Mouse (Mus musculus) megakaryocyte, embryonic 14.5 days (primary cell): ENCODE data around the gene Herc4. TPM values are rescaled to one million over a fixed set of nuclear protein-coding genes. Genes with fewer than 3 reads are reported as not detected.

Experiments
- H3K27me3 ChIP-seq: replicated peaks from 2 replicates; pipeline ENCODE3; 2012; ENCODE audit warnings: inconsistent platforms
- H3K36me3 ChIP-seq: replicated peaks from 2 replicates; pipeline ENCODE3; 2012; ENCODE audit warnings: low read length, inconsistent platforms, mixed read lengths
- H3K4me1 ChIP-seq: 2 replicates; pipeline ENCODE4 v1.6.1; 2012; ENCODE audit warnings: inconsistent platforms
- H3K4me3 ChIP-seq: replicated peaks from 2 replicates; pipeline ENCODE3; 2012; ENCODE audit warnings: moderate library complexity, mild to moderate bottlenecking, inconsistent platforms
- H3K9me3 ChIP-seq: 2 replicates; pipeline ENCODE4 v1.6.1; 2012; ENCODE audit warnings: inconsistent platforms
- FLI1 ChIP-seq: IDR thresholded peaks from 2 replicates; pipeline ENCODE4 v1.6.1; 2012; ENCODE audit warnings: low read length, inconsistent platforms, mixed read lengths
- GATA1 ChIP-seq: IDR thresholded peaks from 3 replicates; pipeline ENCODE4 v1.6.1; 2012; ENCODE audit warnings: mixed read lengths, low read length, inconsistent platforms, borderline replicate concordance
- polyA plus RNA-seq: library from polyadenylated mRNA; stranded (reverse); fragments of >175 nt; gene quantifications from 2 replicates; pipeline ENCODE4 v1.2.3, GENCODE M21; 2012; ENCODE audit warnings: low replicate concordance; ENCODE audit not compliant: insufficient read depth

The Herc4 gene
- polyA plus RNA-seq, 1 experiment, result 8.2 TPM

DNA sequence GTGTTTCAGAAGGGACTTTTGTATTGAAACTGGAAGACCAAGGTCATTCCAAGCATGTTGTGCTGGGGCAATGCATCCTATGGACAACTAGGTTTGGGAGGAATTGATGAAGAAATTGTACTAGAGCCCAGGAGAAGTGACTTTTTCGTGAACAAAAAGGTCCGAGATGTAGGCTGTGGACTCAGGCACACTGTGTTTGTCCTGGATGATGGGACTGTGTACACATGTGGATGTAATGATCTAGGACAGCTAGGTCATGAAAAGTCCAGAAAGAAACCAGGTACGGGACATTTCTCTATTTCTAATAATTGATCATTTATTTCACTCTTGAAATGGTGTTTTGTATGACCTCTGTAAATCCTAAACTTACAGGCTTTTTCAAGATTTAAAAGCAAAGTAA, 2.2 kb downstream of the Herc4 start:
- TF ChIP-seq GATA1, result no peak
- no peak for TF ChIP-seq FLI1
- Histone ChIP-seq H3K4me1 (peaks cover 27% of the 10 kb centered on the region), H3K36me3 (peaks cover 43% of the 10 kb centered on the region), H3K9me3 (no peaks in the 10 kb centered on the region), H3K4me3 (peak overlapping the region; percentile 71), H3K27me3 (no peaks in the 10 kb centered on the region)

DNA sequence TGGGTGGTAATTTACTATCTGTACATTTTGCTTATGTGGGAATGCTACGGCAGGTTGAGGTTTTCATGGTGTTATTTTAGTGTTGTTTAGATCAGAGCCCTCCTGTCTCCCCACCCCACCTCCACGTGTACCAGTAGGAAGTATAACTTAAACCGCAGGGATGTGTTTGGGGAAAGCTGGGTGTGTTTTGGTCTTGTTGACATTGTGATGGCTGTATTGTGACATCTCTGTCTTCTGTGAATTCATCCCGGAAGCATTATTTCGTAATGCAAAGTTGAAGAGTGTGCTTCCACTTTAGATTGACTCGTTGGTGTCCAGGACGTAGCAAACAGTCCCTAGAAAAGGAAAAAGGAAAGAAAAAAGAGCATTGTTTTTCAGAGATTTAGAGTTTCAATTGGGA, 3.8 kb downstream of the Herc4 start:
- Histone ChIP-seq H3K4me3 (no peak overlapping the region), H3K9me3 (no peaks in the 10 kb centered on the region), H3K4me1 (peaks cover 25% of the 10 kb centered on the region), H3K36me3 (peaks cover 53% of the 10 kb centered on the region), H3K27me3 (no peaks in the 10 kb centered on the region)
- no peak for TF ChIP-seq FLI1
- no peak for TF ChIP-seq GATA1

DNA sequence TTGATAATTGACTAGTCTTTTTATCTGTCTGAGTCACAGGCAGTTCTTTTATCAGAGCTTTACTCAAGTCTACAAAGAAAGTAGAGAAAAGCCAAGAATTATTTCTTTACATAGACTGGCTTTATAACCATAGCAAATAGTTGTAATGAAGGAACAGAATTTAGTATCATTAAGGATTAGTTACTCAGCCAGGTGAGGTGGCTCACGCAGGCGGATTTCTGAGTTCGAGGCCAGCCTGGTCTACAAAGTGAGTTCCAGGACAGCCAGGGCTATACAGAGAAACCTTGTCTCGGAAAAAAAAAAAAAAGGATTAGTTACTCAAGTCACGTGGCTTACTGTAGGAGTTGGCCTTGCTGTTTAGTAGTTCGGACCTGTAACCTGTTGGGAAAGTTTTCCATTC, 4.8 kb downstream of the Herc4 start:
- Histone ChIP-seq H3K4me3 (no peak overlapping the region), H3K9me3 (no peaks in the 10 kb centered on the region), H3K27me3 (no peaks in the 10 kb centered on the region), H3K4me1 (peaks cover 20% of the 10 kb centered on the region), H3K36me3 (peaks cover 63% of the 10 kb centered on the region)
- no peak for TF ChIP-seq GATA1
- TF ChIP-seq FLI1, result no peak

DNA sequence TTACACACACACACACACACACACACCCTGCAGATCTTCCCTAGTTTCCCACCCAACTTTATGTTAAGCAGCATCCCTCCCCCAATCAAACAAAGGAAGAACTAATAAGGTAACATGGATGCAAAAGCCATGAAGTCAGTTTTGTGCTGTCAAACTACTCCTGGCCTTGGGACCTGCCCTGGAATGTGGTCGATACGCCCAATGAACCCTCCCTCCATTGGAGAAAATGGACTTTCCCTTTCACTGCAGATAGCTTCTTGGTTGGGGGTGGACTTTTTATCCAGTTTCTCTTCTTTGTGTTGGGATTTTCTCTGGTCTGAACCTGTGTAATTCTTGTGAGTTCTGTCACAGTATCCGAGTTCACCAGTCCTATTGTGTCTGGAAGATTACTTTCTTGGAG, 15.1 kb downstream of the Herc4 start:
- Histone ChIP-seq H3K36me3 (peaks cover 58% of the 10 kb centered on the region), H3K4me1 (peaks cover 15% of the 10 kb centered on the region), H3K27me3 (no peaks in the 10 kb centered on the region), H3K9me3 (no peaks in the 10 kb centered on the region), H3K4me3 (no peak overlapping the region)
- TF ChIP-seq FLI1 (no peak), GATA1 (no peak)

DNA sequence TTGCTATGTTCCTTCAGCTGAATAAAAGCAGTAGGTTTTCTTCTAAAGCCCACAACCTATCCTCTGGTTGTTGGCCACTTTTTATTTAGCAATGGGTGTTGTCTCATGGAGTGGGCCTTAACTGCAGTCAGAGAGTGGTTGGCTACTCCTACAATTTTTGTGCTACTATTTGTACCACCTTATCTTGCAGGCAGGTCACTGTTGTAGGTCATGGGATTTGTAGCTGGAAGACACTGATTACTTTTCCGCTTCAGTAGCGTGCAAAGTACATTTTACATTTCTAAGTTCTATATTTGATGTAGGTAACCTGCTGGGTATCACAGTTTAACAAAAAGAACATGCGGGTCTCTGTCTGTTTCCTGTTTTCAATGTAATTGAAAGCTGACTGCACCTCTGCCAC, 15.7 kb downstream of the Herc4 start:
- TF ChIP-seq GATA1 (no peak), FLI1 (no peak)
- no peak overlapping the region for H3K4me3 ChIP-seq
- no peaks in the 10 kb centered on the region for H3K27me3 ChIP-seq
- H3K9me3 ChIP-seq, result no peaks in the 10 kb centered on the region
- peaks cover 59% of the 10 kb centered on the region for H3K36me3 ChIP-seq
- peaks cover 15% of the 10 kb centered on the region for H3K4me1 ChIP-seq

DNA sequence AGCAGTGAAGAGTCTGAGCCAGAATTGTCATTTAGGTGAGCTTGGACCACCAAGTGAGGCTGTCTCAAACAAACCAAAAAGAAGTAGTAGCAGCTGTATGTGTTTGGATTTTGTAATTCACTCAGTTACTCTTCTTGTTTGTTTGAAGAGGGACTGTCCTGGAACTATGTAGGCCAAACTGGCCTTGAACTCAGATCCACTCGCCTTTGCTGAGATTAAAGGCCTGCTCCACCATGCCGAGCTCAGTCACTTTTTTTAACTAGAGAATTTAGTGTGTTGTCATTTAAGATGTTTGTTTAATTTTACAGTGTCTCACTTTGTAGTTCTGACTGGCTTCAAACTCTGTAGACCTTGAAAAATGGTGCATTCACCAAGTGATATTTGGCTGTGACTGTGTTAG, 24.3 kb downstream of the Herc4 start:
- peaks cover 15% of the 10 kb centered on the region for H3K4me1 ChIP-seq
- H3K9me3 ChIP-seq, result no peaks in the 10 kb centered on the region
- H3K36me3 ChIP-seq, result peaks cover 76% of the 10 kb centered on the region
- no peaks in the 10 kb centered on the region for H3K27me3 ChIP-seq
- H3K4me3 ChIP-seq, result no peak overlapping the region
- TF ChIP-seq FLI1, result no peak
- TF ChIP-seq GATA1, result no peak

DNA sequence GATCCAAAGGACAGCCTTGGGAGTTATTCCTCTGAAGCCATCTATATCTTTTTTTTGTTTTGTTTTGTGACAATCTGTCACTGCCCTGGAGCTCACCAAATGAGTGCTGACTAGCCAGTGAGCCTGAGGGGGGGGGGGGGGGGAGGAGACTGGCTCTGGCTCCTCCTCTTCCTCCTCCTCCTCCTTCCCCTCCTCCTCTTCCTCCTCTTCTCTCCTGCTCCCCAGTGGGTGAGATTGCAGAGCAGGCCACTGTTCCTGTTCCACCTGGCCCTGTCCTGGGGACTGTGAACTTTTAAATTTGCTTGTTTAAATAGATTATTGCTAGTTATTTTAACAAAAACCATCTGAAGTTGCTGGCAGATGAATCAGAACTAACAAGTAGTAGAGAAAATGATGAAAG, 28.8 kb downstream of the Herc4 start:
- Histone ChIP-seq H3K4me3 (peak overlapping the region; percentile 28), H3K36me3 (peaks cover 71% of the 10 kb centered on the region), H3K4me1 (peaks cover 39% of the 10 kb centered on the region), H3K9me3 (no peaks in the 10 kb centered on the region), H3K27me3 (no peaks in the 10 kb centered on the region)
- TF ChIP-seq FLI1 (no peak), GATA1 (no peak)

DNA sequence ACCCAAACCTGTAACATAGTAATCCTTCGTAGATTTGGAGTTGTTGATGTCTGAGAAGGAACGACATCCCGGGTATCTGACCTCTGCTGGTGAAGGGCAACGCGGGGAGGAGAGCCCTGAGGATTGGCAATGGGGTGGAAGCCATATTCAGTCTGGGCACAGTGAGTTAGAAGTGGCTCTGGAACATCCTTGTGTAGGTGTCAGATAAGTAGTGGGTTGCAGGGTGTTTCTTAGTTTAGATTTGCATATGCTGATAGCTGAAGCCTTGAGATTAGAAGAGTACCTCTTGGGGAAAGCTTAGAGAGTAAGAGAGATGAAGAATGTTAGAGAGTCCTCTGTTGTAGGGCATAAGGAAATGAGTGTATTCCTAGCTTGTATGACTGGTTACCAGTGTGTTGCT, 29.3 kb downstream of the Herc4 start:
- peaks cover 44% of the 10 kb centered on the region for H3K4me1 ChIP-seq
- no peak for TF ChIP-seq FLI1
- no peak for TF ChIP-seq GATA1
- H3K27me3 ChIP-seq, result no peaks in the 10 kb centered on the region
- peaks cover 71% of the 10 kb centered on the region for H3K36me3 ChIP-seq
- no peak overlapping the region for H3K4me3 ChIP-seq
- H3K9me3 ChIP-seq, result no peaks in the 10 kb centered on the region

DNA sequence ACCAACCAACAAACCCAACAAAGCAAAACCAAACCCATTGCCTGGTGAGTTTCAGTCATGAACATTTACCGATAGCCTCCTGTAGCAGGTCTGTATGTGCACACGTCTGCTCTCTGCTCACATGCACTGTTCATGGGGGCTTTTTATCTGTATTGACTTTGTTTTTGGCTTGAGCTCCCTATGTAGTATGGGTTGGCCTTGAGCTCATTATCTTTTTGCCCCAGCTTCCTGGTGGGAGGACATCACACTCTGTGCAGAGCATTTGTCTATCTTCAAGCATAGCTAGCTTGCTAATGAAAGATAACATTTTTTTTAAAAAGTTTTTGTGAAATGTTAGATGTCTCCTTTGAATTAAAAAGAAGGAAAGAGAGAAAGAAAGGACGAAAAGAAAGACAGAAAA, 33.4 kb downstream of the Herc4 start:
- H3K36me3 ChIP-seq, result peaks cover 77% of the 10 kb centered on the region

DNA sequence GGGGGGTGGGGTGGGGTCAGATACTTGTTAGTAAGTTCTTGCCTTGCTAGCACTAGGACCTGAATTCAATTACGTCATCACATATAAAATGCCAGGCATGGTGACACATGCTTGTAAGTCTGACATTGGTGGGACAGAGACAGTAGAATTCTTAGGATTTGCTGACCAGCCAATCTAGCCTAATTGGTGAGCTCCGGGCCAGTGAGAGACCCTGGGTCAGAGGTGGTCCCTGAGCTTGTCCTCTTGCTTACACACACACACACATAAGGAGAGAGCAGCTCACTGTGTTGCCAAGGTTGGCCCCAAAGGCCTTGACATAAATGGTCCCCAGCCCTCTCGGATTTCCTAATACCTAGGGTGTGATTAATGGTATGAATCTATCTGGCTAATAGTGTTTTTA, 36.2 kb downstream of the Herc4 start:
- Histone ChIP-seq H3K9me3 (no peaks in the 10 kb centered on the region), H3K36me3 (peaks cover 78% of the 10 kb centered on the region), H3K4me3 (no peak overlapping the region), H3K4me1 (peaks cover 51% of the 10 kb centered on the region), H3K27me3 (no peaks in the 10 kb centered on the region)
- no peak for TF ChIP-seq FLI1
- TF ChIP-seq GATA1, result no peak

More for the DNA sequence above, 33.4 kb downstream of the Herc4 start:
- H3K27me3 ChIP-seq, result no peaks in the 10 kb centered on the region
- peaks cover 47% of the 10 kb centered on the region for H3K4me1 ChIP-seq
- H3K4me3 ChIP-seq, result peak overlapping the region; percentile 65
- no peak for TF ChIP-seq FLI1
- TF ChIP-seq GATA1, result no peak
- H3K9me3 ChIP-seq, result no peaks in the 10 kb centered on the region

DNA sequence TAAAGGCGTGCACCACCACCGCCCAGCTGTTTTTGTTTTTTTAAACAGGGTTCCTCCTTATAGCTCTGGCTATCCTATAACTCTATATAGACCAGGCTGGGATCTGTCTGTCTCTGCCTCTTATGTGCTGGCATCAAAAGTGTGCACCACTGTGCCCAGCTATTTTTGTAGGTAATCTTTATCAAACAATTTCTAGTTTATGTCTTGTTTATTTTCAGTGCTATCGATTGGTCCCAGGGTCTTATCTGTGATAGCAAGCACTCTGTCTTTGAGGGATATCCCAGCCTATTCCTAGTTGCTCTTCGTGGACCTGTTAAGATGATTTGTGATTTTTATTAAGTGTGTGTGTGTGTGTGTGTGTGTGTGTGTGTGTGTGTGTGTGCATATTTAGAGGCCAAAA, 38.8 kb downstream of the Herc4 start:
- Histone ChIP-seq H3K9me3 (no peaks in the 10 kb centered on the region), H3K4me3 (no peak overlapping the region), H3K27me3 (no peaks in the 10 kb centered on the region), H3K36me3 (peaks cover 91% of the 10 kb centered on the region), H3K4me1 (peaks cover 31% of the 10 kb centered on the region)
- no peak for TF ChIP-seq GATA1
- no peak for TF ChIP-seq FLI1
